Mouse (Mus musculus) E14TG2a.4 (cell line): ENCODE results near the gene Pnrc2.

Experiments used
- H3K27me3 ChIP-seq: 2 replicates; pipeline ENCODE4 v1.6.1; 2014; ENCODE audit warnings: low read length, control low read depth; ENCODE audit not compliant: insufficient read depth
- H3K36me3 ChIP-seq: 2 replicates; pipeline ENCODE4 v1.6.1; 2014; ENCODE audit warnings: low read length, control low read depth; ENCODE audit not compliant: insufficient read depth
- H3K4me1 ChIP-seq: replicated peaks from 2 replicates; pipeline ENCODE4 v1.6.1; 2014; ENCODE audit warnings: low read depth, low read length, control low read depth
- H3K4me3 ChIP-seq: replicated peaks from 2 replicates; pipeline ENCODE4 v1.5.1; 2014; ENCODE audit warnings: mild to moderate bottlenecking, low read length
- H3K9me3 ChIP-seq: 2 replicates; pipeline ENCODE4 v1.6.1; 2014; ENCODE audit warnings: low read length, control low read depth
- CTCF ChIP-seq: conservative IDR thresholded peaks from 2 replicates; pipeline ENCODE4 v1.5.1; 2014; ENCODE audit warnings: low read length
- NANOG ChIP-seq: IDR thresholded peaks from 2 replicates; pipeline ENCODE4 v1.6.1; 2014; ENCODE audit warnings: borderline replicate concordance, low read length, mixed read lengths
- POU5F1 ChIP-seq: IDR thresholded peaks from 2 replicates; pipeline ENCODE4 v1.6.1; 2014; ENCODE audit warnings: low read length, borderline replicate concordance

Gene Pnrc2

GRCm38 (mm10) chr4:135912835-135913234, 39.2 kb upstream of the Pnrc2 start:
- peaks cover 11% of the 10 kb centered on the region for H3K4me1 ChIP-seq

GRCm38 (mm10) chr4:135912164-135912563, 38.5 kb upstream of the Pnrc2 start:
- TF ChIP-seq NANOG (no peak), CTCF (no peak), POU5F1 (no peak)
- no peaks in the 10 kb centered on the region for H3K9me3 ChIP-seq
- H3K27me3 ChIP-seq: peaks cover 8% of the 10 kb centered on the region; the same call in 1 of the 2 replicates
- H3K4me3 ChIP-seq: no peak overlapping the region
- no peaks in the 10 kb centered on the region for H3K36me3 ChIP-seq
- H3K4me1 ChIP-seq: peaks cover 11% of the 10 kb centered on the region

More at GRCm38 (mm10) chr4:135912835-135913234, 39.2 kb upstream of the Pnrc2 start:
- no peaks in the 10 kb centered on the region for H3K36me3 ChIP-seq
- no peaks in the 10 kb centered on the region for H3K9me3 ChIP-seq
- no peak overlapping the region for H3K4me3 ChIP-seq
- peaks cover 11% of the 10 kb centered on the region; the same call in 1 of the 2 replicates for H3K27me3 ChIP-seq
- TF ChIP-seq CTCF (no peak), POU5F1 (no peak), NANOG (no peak)

- Histone ChIP-seq H3K27me3 (peaks cover 1% of the 10 kb centered on the region; the same call in 1 of the 2 replicates), H3K36me3 (no peaks in the 10 kb centered on the region), H3K4me3 (no peak overlapping the region), H3K9me3 (no peaks in the 10 kb centered on the region), H3K4me1 (peaks cover 6% of the 10 kb centered on the region; the same call in 1 of the 2 replicates)
- no peak for TF ChIP-seq CTCF
- no peak for TF ChIP-seq POU5F1
- no peak for TF ChIP-seq NANOG
Measured at GRCm38 (mm10) chr4:135911531-135911930, 37.9 kb upstream of the Pnrc2 start.

DNA sequence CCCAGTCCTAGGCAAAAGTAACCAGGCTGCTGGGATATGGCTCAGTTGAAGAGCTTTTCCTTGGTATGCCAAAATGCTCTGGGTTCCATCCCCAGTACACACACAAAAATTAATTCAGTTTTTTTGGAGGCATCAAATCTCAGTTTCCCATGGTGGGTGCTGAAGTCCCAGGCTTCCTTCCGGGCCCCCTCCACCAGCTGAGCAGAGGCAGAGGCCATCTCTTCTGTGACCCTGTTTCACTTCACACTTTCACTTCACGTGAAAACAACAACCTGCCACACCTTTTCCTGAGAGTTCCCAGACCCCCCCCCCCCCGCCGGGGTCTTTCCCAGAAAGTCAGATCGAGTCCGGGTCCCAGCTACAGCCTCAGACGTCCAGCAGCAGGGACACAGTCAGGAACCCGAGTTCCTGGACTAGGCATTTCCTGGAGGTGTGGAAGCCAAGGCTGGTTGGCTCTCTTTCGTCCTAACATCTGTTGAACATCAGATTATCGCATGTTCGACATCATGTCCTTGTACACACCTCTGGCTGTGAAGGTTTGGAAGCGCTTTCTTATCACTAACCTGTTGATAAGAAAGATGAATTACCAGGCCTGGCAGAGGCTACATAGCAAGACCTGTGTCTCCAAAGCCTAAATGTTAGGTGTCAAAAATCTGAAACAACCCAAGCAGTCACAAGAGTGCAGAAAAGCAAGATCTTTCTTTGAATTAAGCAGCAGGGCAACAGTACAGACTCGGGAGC, 35.8 kb upstream of the Pnrc2 start:
- Histone ChIP-seq H3K36me3 (no peaks in the 10 kb centered on the region), H3K4me1 (peaks cover 4% of the 10 kb centered on the region; the same call in 1 of the 2 replicates), H3K9me3 (no peaks in the 10 kb centered on the region), H3K27me3 (no peaks in the 10 kb centered on the region), H3K4me3 (no peak overlapping the region)
- TF ChIP-seq NANOG (no peak), POU5F1 (no peak), CTCF (no peak)

- H3K4me1 ChIP-seq: no peaks in the 10 kb centered on the region
- no peaks in the 10 kb centered on the region for H3K9me3 ChIP-seq
- 0 out of 2 replicates have a peak, but pooled peaks cover 4% of the 10 kb centered on the region for H3K27me3 ChIP-seq
- TF ChIP-seq CTCF: no peak
- no peak for TF ChIP-seq NANOG
- TF ChIP-seq POU5F1: no peak
- no peak overlapping the region for H3K4me3 ChIP-seq
- H3K36me3 ChIP-seq: no peaks in the 10 kb centered on the region
Measured at GRCm38 (mm10) chr4:135906633-135907032, 33.0 kb upstream of the Pnrc2 start.

GRCm38 (mm10) chr4:135904810-135905209, 31.2 kb upstream of the Pnrc2 start:
- Histone ChIP-seq H3K9me3 (no peaks in the 10 kb centered on the region), H3K4me3 (no peak overlapping the region), H3K27me3 (peaks cover 7% of the 10 kb centered on the region; the same call in 1 of the 2 replicates), H3K36me3 (no peaks in the 10 kb centered on the region), H3K4me1 (peaks cover 4% of the 10 kb centered on the region)
- no peak for TF ChIP-seq NANOG
- no peak for TF ChIP-seq CTCF
- no peak for TF ChIP-seq POU5F1

DNA sequence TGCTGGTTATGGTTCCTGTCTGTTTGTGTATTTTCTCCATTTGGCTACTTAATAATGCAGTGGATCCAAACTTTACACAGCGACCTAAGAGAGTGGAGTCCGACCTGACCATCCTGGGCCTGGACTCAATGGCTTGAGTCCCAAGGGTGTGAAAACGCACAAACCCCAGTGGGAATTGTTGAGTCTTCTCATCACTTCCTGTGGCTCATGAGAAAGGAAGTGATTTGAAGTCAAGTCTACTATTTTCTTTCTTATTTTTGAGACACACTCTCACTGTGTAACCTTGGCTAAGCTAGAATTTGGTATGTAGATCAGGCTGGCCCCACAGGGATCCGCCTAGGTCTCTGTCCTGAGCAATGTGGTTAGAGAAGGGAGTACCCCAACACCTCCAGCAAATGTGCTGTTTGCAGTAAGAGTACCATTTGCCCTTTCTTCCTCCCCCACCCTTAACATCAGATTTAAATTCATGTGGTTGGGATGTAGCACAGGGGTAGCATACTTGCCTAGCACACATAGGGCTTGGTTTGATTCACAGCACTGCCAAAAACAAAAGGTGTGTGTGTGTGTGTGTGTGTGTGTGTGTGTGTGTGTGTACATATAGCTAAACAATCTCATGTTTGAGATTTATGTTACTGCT, 29.1 kb upstream of the Pnrc2 start:
- H3K36me3 ChIP-seq: no peaks in the 10 kb centered on the region
- TF ChIP-seq CTCF (no peak), NANOG (no peak), POU5F1 (no peak)
- H3K4me3 ChIP-seq: no peak overlapping the region
- peaks cover 7% of the 10 kb centered on the region; the same call in 1 of the 2 replicates for H3K27me3 ChIP-seq
- no peaks in the 10 kb centered on the region for H3K9me3 ChIP-seq
- H3K4me1 ChIP-seq: peaks cover 20% of the 10 kb centered on the region

GRCm38 (mm10) chr4:135900008-135900407, 26.4 kb upstream of the Pnrc2 start:
- TF ChIP-seq NANOG (no peak), CTCF (no peak), POU5F1 (no peak)
- H3K4me3 ChIP-seq: no peak overlapping the region
- no peaks in the 10 kb centered on the region for H3K9me3 ChIP-seq
- peaks cover 7% of the 10 kb centered on the region; the same call in 1 of the 2 replicates for H3K27me3 ChIP-seq
- peaks cover 26% of the 10 kb centered on the region for H3K4me1 ChIP-seq
- H3K36me3 ChIP-seq: no peaks in the 10 kb centered on the region
